Mouse (Mus musculus): ENCODE data around the gene Tmem121. TPM values are rescaled to one million over a fixed set of nuclear protein-coding genes. Genes with fewer than 3 reads are reported as not detected.
"Not testable (repeated sequence)": the region's sequence is repeated elsewhere in the genome, so short reads cannot be mapped to it uniquely, and the experiment has no call there.

Gene Tmem121
- polyA plus RNA-seq, 1 experiment from 2014 or later = 2.0 TPM

DNA sequence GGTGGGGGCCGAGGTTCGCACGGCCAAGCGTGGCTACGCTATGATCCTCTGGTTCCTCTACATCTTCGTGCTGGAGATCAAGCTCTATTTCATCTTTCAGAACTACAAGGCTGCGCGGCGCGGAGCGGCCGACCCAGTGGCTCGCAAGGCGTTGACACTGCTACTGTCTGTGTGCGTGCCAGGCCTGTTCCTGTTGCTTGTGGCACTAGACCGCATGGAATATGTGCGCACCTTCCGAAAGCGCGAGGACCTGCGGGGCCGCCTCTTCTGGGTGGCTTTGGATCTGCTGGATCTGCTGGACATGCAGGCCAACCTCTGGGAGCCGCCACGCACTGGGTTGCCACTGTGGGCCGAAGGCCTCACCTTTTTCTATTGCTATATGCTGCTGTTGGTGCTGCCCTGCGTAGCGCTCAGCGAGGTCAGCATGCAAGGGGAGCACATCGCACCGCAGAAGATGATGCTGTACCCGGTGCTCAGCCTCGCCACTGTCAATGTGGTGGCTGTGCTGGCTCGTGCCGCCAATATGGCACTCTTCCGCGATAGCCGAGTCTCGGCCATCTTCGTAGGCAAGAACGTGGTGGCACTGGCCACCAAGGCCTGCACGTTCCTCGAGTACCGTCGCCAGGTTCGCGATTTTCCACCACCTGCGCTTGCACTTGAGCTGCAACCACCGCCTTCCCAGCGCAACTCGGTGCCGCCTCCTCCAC lies 2.8 kb downstream of the Tmem121 start:
- WGBS = 69% methylated on average over 51 of the region's 51 CpGs
- Histone ChIP-seq H3K9ac (ENCODE audit: low read depth, low read length) (no peak overlapping the region), H3K36me3 (ENCODE audit: control insufficient read depth, insufficient read depth, low read length) (no peaks in the 10 kb centered on the region), H3K27ac (ENCODE audit: low read depth, low read length) (no peak overlapping the region), H3K4me2 (peak overlapping the region; percentile 75; the same call in 1 of the 2 replicates), H3K4me1 (replicated peaks; ENCODE audit: control insufficient read depth, insufficient read depth, low read length) (no peaks in the 10 kb centered on the region; the same call in none of the 2 replicates), H3K9me3 (ENCODE audit: control insufficient read depth, low read length) (no peaks in the 10 kb centered on the region), H3K27me3 (replicated peaks; ENCODE audit: control insufficient read depth, insufficient read depth, low read length) (peaks cover 57% of the 10 kb centered on the region), H3K4me3 (ENCODE audit: low read depth, low read length) (no peak overlapping the region)
- ATAC-seq (replicated peaks; ENCODE audit: low FRiP score) (no peak), DNase-seq (ENCODE audit: low spot score) (no peak)

DNA sequence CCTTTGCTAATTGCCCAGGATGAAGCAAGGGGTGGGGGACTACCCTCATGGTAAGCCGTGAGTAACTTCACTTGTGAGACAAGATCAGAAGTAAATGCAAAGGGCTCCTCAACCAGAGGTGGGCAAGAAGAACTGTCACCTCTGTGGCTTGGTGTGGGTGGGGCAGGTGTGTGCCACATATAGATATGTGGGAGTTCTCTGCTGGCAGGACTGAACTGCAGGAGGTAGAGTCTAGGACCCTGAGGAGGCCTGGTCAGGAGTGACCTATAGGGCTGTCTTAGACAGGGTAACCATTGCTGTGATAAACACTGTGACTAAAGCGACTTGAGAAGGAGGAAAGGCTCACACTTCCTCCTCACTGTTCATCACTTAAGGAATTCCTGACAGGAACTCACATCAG lies 7.7 kb downstream of the Tmem121 start:
- ATAC-seq (replicated peaks; ENCODE audit: low FRiP score) (no peak), DNase-seq (ENCODE audit: low spot score) (no peak)
- H3K27ac ChIP-seq (ENCODE audit: low read depth, low read length) = no peak overlapping the region
- 31% methylated on average over 2 of the region's 2 CpGs for WGBS
- H3K4me2 ChIP-seq = no peak overlapping the region
- H3K27me3 ChIP-seq (replicated peaks; ENCODE audit: control insufficient read depth, insufficient read depth, low read length) = peaks cover 8% of the 10 kb centered on the region
- H3K36me3 ChIP-seq (ENCODE audit: control insufficient read depth, insufficient read depth, low read length) = no peaks in the 10 kb centered on the region
- H3K9ac ChIP-seq (ENCODE audit: low read depth, low read length) = no peak overlapping the region
- no peaks in the 10 kb centered on the region for H3K9me3 ChIP-seq (ENCODE audit: control insufficient read depth, low read length)
- no peaks in the 10 kb centered on the region for H3K4me1 ChIP-seq (replicated peaks; ENCODE audit: control insufficient read depth, insufficient read depth, low read length)
- H3K4me3 ChIP-seq (ENCODE audit: low read depth, low read length) = no peak overlapping the region

DNA sequence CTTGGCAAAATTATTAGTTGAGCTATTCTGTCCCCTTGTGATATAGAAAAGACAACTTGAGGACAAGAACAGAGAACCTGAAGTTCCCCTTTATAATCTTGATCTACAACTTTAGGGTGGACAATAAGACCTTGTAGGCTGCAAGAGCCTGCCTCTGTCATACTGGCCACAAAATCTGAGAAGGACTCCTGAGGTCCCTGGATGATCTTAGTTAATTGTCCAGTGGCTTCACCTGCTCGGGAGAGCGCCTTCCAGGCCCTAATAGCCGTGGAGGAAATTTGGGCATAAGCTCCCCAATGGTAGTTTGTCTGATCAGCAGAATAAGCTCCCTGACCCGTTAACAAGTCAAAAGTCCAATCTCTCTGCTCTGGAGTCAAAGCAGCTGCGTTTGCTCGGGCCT lies 13.4 kb downstream of the Tmem121 start:
- 91% methylated on average over 3 of the region's 6 CpGs for WGBS
- not testable (repeated sequence) for H3K4me2 ChIP-seq; H3K27me3 ChIP-seq (replicated peaks; ENCODE audit: control insufficient read depth, insufficient read depth, low read length); H3K27ac ChIP-seq (ENCODE audit: low read depth, low read length); H3K4me3 ChIP-seq (ENCODE audit: low read depth, low read length); H3K36me3 ChIP-seq (ENCODE audit: control insufficient read depth, insufficient read depth, low read length); ATAC-seq (replicated peaks; ENCODE audit: low FRiP score); H3K9me3 ChIP-seq (ENCODE audit: control insufficient read depth, low read length); DNase-seq (ENCODE audit: low spot score); H3K4me1 ChIP-seq (replicated peaks; ENCODE audit: control insufficient read depth, insufficient read depth, low read length); H3K9ac ChIP-seq (ENCODE audit: low read depth, low read length)

DNA sequence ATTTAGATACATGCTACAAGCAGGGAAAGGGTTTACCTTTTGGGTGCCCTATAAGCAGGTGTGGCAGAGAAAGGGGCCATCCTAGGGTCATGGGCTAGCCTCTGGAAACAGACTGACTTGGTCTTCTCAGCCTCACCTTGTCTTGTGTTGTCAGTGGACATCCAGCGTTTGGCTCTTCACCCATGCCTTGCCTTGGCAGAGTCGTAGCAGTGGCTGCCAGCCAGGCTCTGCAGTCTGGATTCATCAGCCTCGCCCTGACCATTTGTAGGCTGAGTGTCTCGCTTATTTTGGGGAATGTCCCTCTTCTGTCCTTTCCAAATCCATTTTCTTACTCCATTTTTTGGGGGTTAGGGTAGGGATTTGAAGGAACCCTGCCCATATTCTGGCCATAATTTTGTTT lies 15.6 kb downstream of the Tmem121 start:
- H3K4me2 ChIP-seq = no peak overlapping the region
- ATAC-seq (replicated peaks; ENCODE audit: low FRiP score) = no peak
- no peaks in the 10 kb centered on the region for H3K9me3 ChIP-seq (ENCODE audit: control insufficient read depth, low read length)
- DNase-seq (ENCODE audit: low spot score) = no peak
- H3K27ac ChIP-seq (ENCODE audit: low read depth, low read length) = no peak overlapping the region
- WGBS = 88% methylated on average over 4 of the region's 4 CpGs
- no peaks in the 10 kb centered on the region for H3K27me3 ChIP-seq (replicated peaks; ENCODE audit: control insufficient read depth, insufficient read depth, low read length)
- no peaks in the 10 kb centered on the region for H3K36me3 ChIP-seq (ENCODE audit: control insufficient read depth, insufficient read depth, low read length)
- H3K4me1 ChIP-seq (replicated peaks; ENCODE audit: control insufficient read depth, insufficient read depth, low read length) = no peaks in the 10 kb centered on the region
- H3K4me3 ChIP-seq (ENCODE audit: low read depth, low read length) = no peak overlapping the region
- no peak overlapping the region for H3K9ac ChIP-seq (ENCODE audit: low read depth, low read length)

DNA sequence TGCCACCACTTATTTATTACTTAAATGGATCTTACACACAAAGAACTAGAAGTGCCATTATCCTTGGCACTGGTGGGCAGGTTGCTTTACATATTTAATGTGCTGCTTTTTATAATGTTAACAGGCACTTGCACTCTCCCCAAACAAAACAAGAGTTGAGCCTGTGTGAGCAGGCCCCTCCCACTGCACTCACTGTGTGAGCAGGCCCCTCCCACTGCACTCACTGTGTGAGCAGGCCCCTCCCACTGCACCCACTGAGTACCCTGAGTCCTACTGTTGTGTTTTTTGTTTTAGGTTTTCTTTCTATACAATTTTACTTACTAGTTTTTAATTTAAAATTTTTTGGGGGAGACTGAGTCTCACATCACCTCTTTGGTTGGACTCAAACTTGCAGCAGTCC lies 16.3 kb downstream of the Tmem121 start:
- Histone ChIP-seq H3K9ac (ENCODE audit: low read depth, low read length) (no peak overlapping the region), H3K4me3 (ENCODE audit: low read depth, low read length) (no peak overlapping the region)
- ATAC-seq (replicated peaks; ENCODE audit: low FRiP score) = no peak

DNA sequence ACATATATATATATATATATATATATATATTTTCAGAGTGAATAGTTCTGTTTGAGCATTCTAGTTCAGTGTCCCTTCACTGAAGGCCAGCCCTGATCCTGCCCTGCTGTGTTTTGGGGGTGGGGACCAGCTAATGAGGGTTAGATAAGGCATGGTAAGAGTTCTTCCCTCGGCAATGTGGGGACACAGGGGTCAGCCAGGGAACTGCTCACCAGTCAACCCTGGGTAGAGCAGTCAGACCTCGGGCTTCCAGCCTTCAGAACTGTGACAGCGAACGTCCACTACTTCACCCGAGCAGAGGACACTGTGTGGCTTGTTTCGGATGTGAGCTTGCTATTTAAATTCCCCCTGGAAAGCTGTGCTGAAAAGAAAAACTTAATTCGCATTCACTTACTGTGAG lies 17.8 kb downstream of the Tmem121 start:
- WGBS = 73% methylated on average over 7 of the region's 7 CpGs
- Histone ChIP-seq H3K4me3 (ENCODE audit: low read depth, low read length) (no peak overlapping the region), H3K27ac (ENCODE audit: low read depth, low read length) (no peak overlapping the region), H3K9ac (ENCODE audit: low read depth, low read length) (no peak overlapping the region), H3K4me1 (replicated peaks; ENCODE audit: control insufficient read depth, insufficient read depth, low read length) (no peaks in the 10 kb centered on the region), H3K9me3 (ENCODE audit: control insufficient read depth, low read length) (no peaks in the 10 kb centered on the region), H3K36me3 (ENCODE audit: control insufficient read depth, insufficient read depth, low read length) (no peaks in the 10 kb centered on the region), H3K4me2 (no peak overlapping the region), H3K27me3 (replicated peaks; ENCODE audit: control insufficient read depth, insufficient read depth, low read length) (no peaks in the 10 kb centered on the region)
- DNase-seq (ENCODE audit: low spot score) (no peak), ATAC-seq (replicated peaks; ENCODE audit: low FRiP score) (no peak)

More for the DNA sequence above, 16.3 kb downstream of the Tmem121 start:
- Histone ChIP-seq H3K4me1 (replicated peaks; ENCODE audit: control insufficient read depth, insufficient read depth, low read length) (no peaks in the 10 kb centered on the region), H3K27ac (ENCODE audit: low read depth, low read length) (no peak overlapping the region), H3K36me3 (ENCODE audit: control insufficient read depth, insufficient read depth, low read length) (no peaks in the 10 kb centered on the region), H3K27me3 (replicated peaks; ENCODE audit: control insufficient read depth, insufficient read depth, low read length) (no peaks in the 10 kb centered on the region), H3K9me3 (ENCODE audit: control insufficient read depth, low read length) (no peaks in the 10 kb centered on the region), H3K4me2 (no peak overlapping the region)
- DNase-seq (ENCODE audit: low spot score) = no peak

DNA sequence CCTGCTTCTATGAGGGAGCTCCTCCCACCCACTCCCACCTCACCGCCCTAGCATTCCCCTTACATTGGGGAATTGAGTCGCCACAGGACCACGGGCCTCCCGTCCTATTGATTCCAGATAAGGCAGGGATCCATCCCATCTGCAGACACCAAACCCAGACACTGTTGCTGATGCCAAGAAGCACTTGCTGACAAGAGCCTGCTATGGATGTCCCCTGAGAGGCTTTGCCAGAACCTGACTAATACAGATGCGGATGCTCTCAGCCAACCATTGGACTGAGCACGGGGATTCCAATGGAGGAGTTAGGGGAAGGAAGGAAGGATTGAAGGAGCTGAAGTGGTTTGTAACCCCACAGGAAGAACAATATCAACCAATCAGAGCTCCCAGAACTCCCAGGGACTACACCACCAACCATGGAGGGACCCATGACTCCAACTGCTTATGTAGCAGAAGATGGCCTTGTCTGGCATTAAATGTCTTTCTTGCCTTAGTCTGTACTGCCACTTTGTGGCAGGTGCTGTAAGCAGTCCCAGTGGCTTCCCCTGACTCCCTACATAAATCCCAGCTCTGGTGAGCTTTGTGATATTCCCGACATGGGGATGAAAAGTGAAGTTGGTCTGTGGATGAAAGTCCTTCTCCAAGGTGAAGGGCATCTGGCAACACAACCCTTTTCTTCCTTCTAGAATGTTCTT lies 19.7 kb downstream of the Tmem121 start:
- ATAC-seq (replicated peaks; ENCODE audit: low FRiP score) (no peak), DNase-seq (ENCODE audit: low spot score) (no peak)
- Histone ChIP-seq H3K9ac (ENCODE audit: low read depth, low read length) (no peak overlapping the region), H3K36me3 (ENCODE audit: control insufficient read depth, insufficient read depth, low read length) (no peaks in the 10 kb centered on the region), H3K27me3 (replicated peaks; ENCODE audit: control insufficient read depth, insufficient read depth, low read length) (no peaks in the 10 kb centered on the region), H3K27ac (ENCODE audit: low read depth, low read length) (no peak overlapping the region), H3K4me3 (ENCODE audit: low read depth, low read length) (no peak overlapping the region), H3K4me1 (replicated peaks; ENCODE audit: control insufficient read depth, insufficient read depth, low read length) (no peaks in the 10 kb centered on the region), H3K4me2 (no peak overlapping the region), H3K9me3 (ENCODE audit: control insufficient read depth, low read length) (no peaks in the 10 kb centered on the region)
- WGBS = 81% methylated on average over 7 of the region's 7 CpGs

DNA sequence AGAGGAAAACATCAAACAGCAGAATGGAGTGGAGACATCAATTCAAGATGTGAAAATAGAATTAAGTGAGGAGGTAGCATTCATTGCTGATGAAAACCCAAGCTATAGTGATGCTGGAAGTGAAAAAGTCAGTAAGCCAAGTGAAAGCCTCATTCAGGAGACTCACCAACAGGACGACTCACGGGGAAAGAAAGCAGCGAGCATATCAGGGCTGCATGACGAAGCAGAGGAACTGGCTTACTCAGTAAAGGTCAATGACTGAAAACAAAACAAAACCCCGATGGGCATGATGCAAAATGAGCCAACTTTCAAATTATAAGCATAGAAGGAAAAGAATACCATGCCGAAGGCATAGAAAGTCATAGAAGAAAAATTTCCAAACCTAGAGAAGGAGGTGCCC lies 22.0 kb downstream of the Tmem121 start:
- WGBS = 69% methylated on average over 6 of the region's 6 CpGs
- no peak overlapping the region for H3K4me3 ChIP-seq (ENCODE audit: low read depth, low read length)
- no peak overlapping the region for H3K9ac ChIP-seq (ENCODE audit: low read depth, low read length)
- no peak for DNase-seq (ENCODE audit: low spot score)
- no peaks in the 10 kb centered on the region for H3K36me3 ChIP-seq (ENCODE audit: control insufficient read depth, insufficient read depth, low read length)
- H3K4me1 ChIP-seq (replicated peaks; ENCODE audit: control insufficient read depth, insufficient read depth, low read length) = no peaks in the 10 kb centered on the region
- no peak for ATAC-seq (replicated peaks; ENCODE audit: low FRiP score)
- no peak overlapping the region for H3K4me2 ChIP-seq
- H3K9me3 ChIP-seq (ENCODE audit: control insufficient read depth, low read length) = no peaks in the 10 kb centered on the region
- no peaks in the 10 kb centered on the region for H3K27me3 ChIP-seq (replicated peaks; ENCODE audit: control insufficient read depth, insufficient read depth, low read length)
- no peak overlapping the region for H3K27ac ChIP-seq (ENCODE audit: low read depth, low read length)
